Mouse (Mus musculus) stomach, embryonic 15.5 days (tissue): ENCODE data around the gene Rab23. TPM values are rescaled to one million over a fixed set of nuclear protein-coding genes. Genes with fewer than 3 reads are reported as not detected.
A peak's percentile ranks its signal among the peaks of the same experiment; 100 is the strongest.

ENCODE experiments used
- ATAC-seq: fragments of 200-750 bp; cut with Nextera tagmentation; 2 replicates; pipeline ENCODE4 v1.8.0; 2017; ENCODE audit warnings: low read depth, moderate number of reproducible peaks, moderate TSS enrichment; ENCODE audit not compliant: insufficient read depth, low FRiP score
- H3K27ac ChIP-seq: fragments of 300-500 bp; sonication (generic); 2 replicates; pipeline ENCODE4 v1.5.1; 2015; ENCODE audit warnings: mild to moderate bottlenecking, inconsistent platforms
- H3K27me3 ChIP-seq: fragments of 300-500 bp; sonication (generic); replicated peaks from 2 replicates; pipeline ENCODE4 v1.6.1; 2015; ENCODE audit warnings: inconsistent platforms
- H3K36me3 ChIP-seq: fragments of 300-500 bp; sonication (generic); 2 replicates; pipeline ENCODE4 v1.6.1; 2015; ENCODE audit warnings: inconsistent platforms
- H3K4me1 ChIP-seq: fragments of 300-500 bp; sonication (generic); 2 replicates; pipeline ENCODE4 v1.6.1; 2015; ENCODE audit warnings: inconsistent platforms
- H3K4me2 ChIP-seq: fragments of 300-500 bp; sonication (generic); 2 replicates; pipeline ENCODE4 v1.6.1; 2015; ENCODE audit warnings: mild to moderate bottlenecking, inconsistent platforms
- H3K4me3 ChIP-seq: fragments of 300-500 bp; sonication (generic); replicated peaks from 2 replicates; pipeline ENCODE4 v1.5.1; 2015; ENCODE audit warnings: inconsistent platforms
- H3K9ac ChIP-seq: fragments of 300-500 bp; sonication (generic); 2 replicates; pipeline ENCODE4 v1.6.1; 2015; ENCODE audit warnings: inconsistent platforms
- H3K9me3 ChIP-seq: fragments of 300-500 bp; sonication (generic); 2 replicates; pipeline ENCODE4 v1.6.1; 2016; ENCODE audit warnings: inconsistent platforms
- WGBS: fragments of 180-500 bp; shearing (Covaris S2); methylation state at CpG from one replicate; pipeline ENCODE4 v1.1.7; 2015; 5-methylcytosine and 5-hydroxymethylcytosine counted together
- polyA plus RNA-seq: library from polyadenylated mRNA; unstranded; fragments of >200 nt; fragmentation: Nextera tagmentation; extraction: Ambion mirVana; gene quantifications from 2 replicates; pipeline ENCODE4 v1.2.1, GENCODE M21; 2015

The Rab23 gene
- 24.1 and 26.8 TPM in 2 replicates for polyA plus RNA-seq

- H3K36me3 ChIP-seq: peaks cover 24% of the 10 kb centered on the region
- peak within 1 kb of the TSS; percentile 73 for H3K9ac ChIP-seq
- H3K9me3 ChIP-seq: no peaks in the 10 kb centered on the region
- 0 out of 2 replicates have a peak, but pooled peaks cover 4% of the 10 kb centered on the region for H3K4me1 ChIP-seq
- under 1% methylated on average over 54 of the region's 54 CpGs for WGBS
- ATAC-seq: peak; percentile 95
- H3K4me2 ChIP-seq: peak within 1 kb of the TSS; percentile 59
- H3K4me3 ChIP-seq: peak within 1 kb of the TSS; percentile 87
- peak within 1 kb of the TSS; percentile 92 for H3K27ac ChIP-seq
- no peaks in the 10 kb centered on the region for H3K27me3 ChIP-seq
Observed at GRCm38 (mm10) chr1:33719733-33720225, at the start of gene Rab23. Gene Rab23, plus strand, starts transcription at chr1:33719887.

- under 1% methylated on average over 37 of the region's 37 CpGs for WGBS
- Histone ChIP-seq H3K36me3 (peaks cover 6% of the 10 kb centered on the region; the same call in 1 of the 2 replicates), H3K4me3 (peak overlapping the region; percentile 76), H3K9ac (peak overlapping the region; percentile 52; the same call in 1 of the 2 replicates), H3K9me3 (no peaks in the 10 kb centered on the region), H3K27ac (peak overlapping the region; percentile 79), H3K4me1 (no peaks in the 10 kb centered on the region), H3K27me3 (no peaks in the 10 kb centered on the region), H3K4me2 (peak overlapping the region; percentile 82)
- peak; percentile 72 for ATAC-seq
Observed at GRCm38 (mm10) chr1:33670164-33670616, 49.5 kb upstream of the Rab23 start.

- Histone ChIP-seq H3K36me3 (no peaks in the 10 kb centered on the region), H3K9ac (no peak overlapping the region), H3K9me3 (no peaks in the 10 kb centered on the region), H3K4me1 (no peaks in the 10 kb centered on the region), H3K27me3 (no peaks in the 10 kb centered on the region), H3K4me2 (no peak overlapping the region), H3K4me3 (no peak overlapping the region), H3K27ac (no peak overlapping the region)
- no peak for ATAC-seq
- WGBS: 66% methylated on average over 5 of the region's 5 CpGs
Observed at GRCm38 (mm10) chr1:33671441-33671840, 48.2 kb upstream of the Rab23 start.

GRCm38 (mm10) chr1:33672083-33672482 is 47.6 kb upstream of the Rab23 start:
- Histone ChIP-seq H3K27me3 (no peaks in the 10 kb centered on the region), H3K9ac (no peak overlapping the region), H3K36me3 (no peaks in the 10 kb centered on the region), H3K9me3 (no peaks in the 10 kb centered on the region), H3K27ac (no peak overlapping the region), H3K4me3 (no peak overlapping the region), H3K4me2 (no peak overlapping the region), H3K4me1 (no peaks in the 10 kb centered on the region)
- 65% methylated on average over 3 of the region's 3 CpGs for WGBS
- ATAC-seq: no peak

GRCm38 (mm10) chr1:33672514-33672913 is 47.2 kb upstream of the Rab23 start:
- WGBS: 19% methylated on average over 3 of the region's 3 CpGs
- H3K4me3 ChIP-seq: no peak overlapping the region

GRCm38 (mm10) chr1:33673158-33673960 is 46.3 kb upstream of the Rab23 start:
- Histone ChIP-seq H3K36me3 (no peaks in the 10 kb centered on the region), H3K27ac (peak overlapping the region; percentile 42), H3K9ac (no peak overlapping the region), H3K4me3 (no peak overlapping the region), H3K4me1 (no peaks in the 10 kb centered on the region), H3K9me3 (no peaks in the 10 kb centered on the region), H3K27me3 (no peaks in the 10 kb centered on the region), H3K4me2 (no peak overlapping the region)
- WGBS: 46% methylated on average over 17 of the region's 17 CpGs
- ATAC-seq: no peak

More at GRCm38 (mm10) chr1:33672514-33672913, 47.2 kb upstream of the Rab23 start:
- no peaks in the 10 kb centered on the region for H3K36me3 ChIP-seq
- no peak overlapping the region for H3K9ac ChIP-seq
- H3K9me3 ChIP-seq: no peaks in the 10 kb centered on the region
- H3K4me1 ChIP-seq: no peaks in the 10 kb centered on the region
- no peaks in the 10 kb centered on the region for H3K27me3 ChIP-seq
- H3K27ac ChIP-seq: peak overlapping the region; percentile 40
- no peak overlapping the region for H3K4me2 ChIP-seq
- no peak for ATAC-seq

GRCm38 (mm10) chr1:33680435-33680834 is 39.3 kb upstream of the Rab23 start:
- Histone ChIP-seq H3K9ac (no peak overlapping the region), H3K27ac (no peak overlapping the region)
- no peak for ATAC-seq

GRCm38 (mm10) chr1:33680890-33681289 is 38.8 kb upstream of the Rab23 start:
- no peak for ATAC-seq
- Histone ChIP-seq H3K36me3 (no peaks in the 10 kb centered on the region), H3K27me3 (no peaks in the 10 kb centered on the region), H3K27ac (no peak overlapping the region), H3K4me3 (no peak overlapping the region), H3K9ac (no peak overlapping the region), H3K4me2 (no peak overlapping the region), H3K4me1 (no peaks in the 10 kb centered on the region), H3K9me3 (no peaks in the 10 kb centered on the region)
- WGBS: 91% methylated on average over 7 of the region's 7 CpGs

More at GRCm38 (mm10) chr1:33680435-33680834, 39.3 kb upstream of the Rab23 start:
- no peaks in the 10 kb centered on the region for H3K36me3 ChIP-seq
- H3K4me3 ChIP-seq: no peak overlapping the region
- H3K27me3 ChIP-seq: no peaks in the 10 kb centered on the region
- H3K9me3 ChIP-seq: no peaks in the 10 kb centered on the region
- H3K4me1 ChIP-seq: no peaks in the 10 kb centered on the region
- no peak overlapping the region for H3K4me2 ChIP-seq
- 35% methylated on average over 4 of the region's 4 CpGs for whole genome bisulfite sequencing

GRCm38 (mm10) chr1:33684459-33684858 is 35.2 kb upstream of the Rab23 start:
- ATAC-seq: no peak
- WGBS: 68% methylated on average over 8 of the region's 8 CpGs
- Histone ChIP-seq H3K9me3 (no peaks in the 10 kb centered on the region), H3K4me2 (no peak overlapping the region), H3K4me1 (no peaks in the 10 kb centered on the region), H3K36me3 (no peaks in the 10 kb centered on the region), H3K27me3 (no peaks in the 10 kb centered on the region), H3K4me3 (no peak overlapping the region), H3K9ac (no peak overlapping the region), H3K27ac (no peak overlapping the region)

- H3K9me3 ChIP-seq: no peaks in the 10 kb centered on the region
- WGBS: 55% methylated on average over 2 of the region's 2 CpGs
- H3K4me1 ChIP-seq: no peaks in the 10 kb centered on the region
- H3K9ac ChIP-seq: no peak overlapping the region
- H3K4me2 ChIP-seq: no peak overlapping the region
- no peaks in the 10 kb centered on the region for H3K36me3 ChIP-seq
- H3K27ac ChIP-seq: no peak overlapping the region
- H3K4me3 ChIP-seq: no peak overlapping the region
- no peaks in the 10 kb centered on the region for H3K27me3 ChIP-seq
- no peak for ATAC-seq
Observed at GRCm38 (mm10) chr1:33688810-33689209, 30.9 kb upstream of the Rab23 start.

GRCm38 (mm10) chr1:33689446-33690086 is 30.1 kb upstream of the Rab23 start:
- no peak overlapping the region for H3K9ac ChIP-seq
- H3K4me2 ChIP-seq: no peak overlapping the region
- 62% methylated on average over 8 of the region's 8 CpGs for WGBS
- H3K27ac ChIP-seq: no peak overlapping the region
- no peaks in the 10 kb centered on the region for H3K4me1 ChIP-seq
- H3K36me3 ChIP-seq: no peaks in the 10 kb centered on the region
- H3K4me3 ChIP-seq: no peak overlapping the region
- no peak for ATAC-seq
- no peaks in the 10 kb centered on the region for H3K27me3 ChIP-seq
- no peaks in the 10 kb centered on the region for H3K9me3 ChIP-seq

GRCm38 (mm10) chr1:33690087-33690448 is 29.6 kb upstream of the Rab23 start:
- Histone ChIP-seq H3K9ac (no peak overlapping the region), H3K27ac (no peak overlapping the region), H3K4me2 (no peak overlapping the region), H3K4me3 (no peak overlapping the region), H3K27me3 (no peaks in the 10 kb centered on the region), H3K4me1 (no peaks in the 10 kb centered on the region), H3K36me3 (no peaks in the 10 kb centered on the region), H3K9me3 (no peaks in the 10 kb centered on the region)
- ATAC-seq: no peak
- WGBS: 46% methylated on average over 4 of the region's 4 CpGs
